Mouse (Mus musculus): ENCODE measurements around the gene Fam71a.

GRCm38 (mm10) chr1:191192213-191192612 is 27.6 kb upstream of the Fam71a start:
- no peak for TF ChIP-seq CTCF (IDR thresholded peaks at IDR 0.05)
- TF ChIP-seq EP300 (IDR thresholded peaks at IDR 0.05), result no peak
